Mouse (Mus musculus): Measurements from ENCODE around the gene Sun3.

The Sun3 gene

DNA sequence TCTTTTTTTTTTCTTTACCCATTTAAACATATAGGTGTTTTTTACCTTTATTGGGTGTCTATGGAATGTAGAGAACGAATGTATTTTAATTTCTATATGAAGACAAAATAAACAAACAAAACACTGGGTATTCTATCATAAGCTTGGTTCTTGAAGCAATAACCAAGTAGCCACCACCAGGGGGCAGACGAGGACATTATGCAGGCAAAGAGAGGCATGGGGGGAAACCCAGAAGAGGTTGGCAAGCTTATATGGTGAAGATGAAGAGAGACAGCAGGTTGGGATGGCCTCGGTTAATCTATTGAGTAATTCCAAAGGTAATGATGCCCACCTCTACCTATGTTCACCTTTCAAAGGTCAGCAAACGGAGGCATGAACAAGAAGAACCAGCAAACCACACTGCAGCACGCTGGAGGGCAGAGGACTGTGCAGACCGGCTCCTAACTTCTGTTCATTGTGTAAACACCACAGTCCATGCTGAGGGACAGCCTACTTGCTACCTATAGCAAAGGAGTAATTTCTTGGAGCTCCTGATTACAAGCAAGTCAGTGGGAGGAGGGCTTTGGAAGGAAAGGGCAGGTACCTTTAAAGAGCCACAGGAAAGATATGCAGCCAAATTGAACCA lies 65.4 kb downstream of the Sun3 start:
- peak; percentile 37 to 82 for DNase-seq (ENCODE audit: low spot score in 2 of 2)

GRCm38 (mm10) chr11:8978154-8978553 lies 70.6 kb downstream of the Sun3 start:
- no peak for DNase-seq (ENCODE audit: low spot score in 2 of 2)

- DNase-seq (ENCODE audit: low spot score in 2 of 2), result no peak
These were observed 75.6 kb downstream of the Sun3 start, which contains the start of gene Pkd1l1 for GRCm38 (mm10) chr11:8973166-8973565. Pkd1l1 (minus strand) TSS chr11:8973266.

DNA sequence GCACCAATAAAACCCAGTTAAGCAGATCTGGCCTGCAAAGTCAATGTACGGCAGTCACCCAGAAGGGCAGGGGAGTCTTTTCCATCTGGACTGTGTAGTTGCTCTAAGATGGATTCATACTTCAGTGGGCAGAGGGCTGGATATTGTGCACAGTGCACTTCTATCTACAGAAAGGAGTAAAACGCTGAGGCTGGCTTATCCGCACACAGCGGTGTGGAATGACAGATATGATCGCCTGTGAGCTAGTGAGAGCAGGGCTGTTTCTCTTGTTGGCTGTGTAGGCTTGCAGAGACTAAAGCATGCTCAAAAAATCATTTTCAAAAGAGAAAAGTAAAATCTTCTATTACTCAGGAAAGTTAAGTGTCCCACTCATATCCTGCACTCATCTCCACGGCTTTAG lies 76.7 kb downstream of the Sun3 start:
- DNase-seq (ENCODE audit: low spot score in 2 of 2), result no peak

DNA sequence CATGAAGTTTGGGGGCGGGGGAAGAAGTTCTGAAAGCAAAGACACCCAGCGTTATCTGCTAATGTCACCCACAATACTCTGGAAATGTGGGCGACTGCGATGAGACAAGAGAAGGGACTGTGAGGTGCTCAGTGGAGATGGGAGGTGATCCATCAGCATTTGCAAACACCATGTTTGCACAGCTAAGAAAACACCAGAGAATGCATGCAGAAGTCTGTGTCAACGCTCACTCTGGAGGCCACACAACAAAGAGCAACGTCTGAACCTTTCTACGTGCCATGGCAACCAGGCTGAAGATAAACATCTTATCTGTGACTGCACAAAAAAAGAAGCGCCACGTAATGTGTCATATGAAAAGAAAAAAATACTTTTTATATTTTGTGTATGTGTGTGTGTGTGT lies 78.3 kb downstream of the Sun3 start:
- no peak for DNase-seq (ENCODE audit: low spot score in 2 of 2)

DNA sequence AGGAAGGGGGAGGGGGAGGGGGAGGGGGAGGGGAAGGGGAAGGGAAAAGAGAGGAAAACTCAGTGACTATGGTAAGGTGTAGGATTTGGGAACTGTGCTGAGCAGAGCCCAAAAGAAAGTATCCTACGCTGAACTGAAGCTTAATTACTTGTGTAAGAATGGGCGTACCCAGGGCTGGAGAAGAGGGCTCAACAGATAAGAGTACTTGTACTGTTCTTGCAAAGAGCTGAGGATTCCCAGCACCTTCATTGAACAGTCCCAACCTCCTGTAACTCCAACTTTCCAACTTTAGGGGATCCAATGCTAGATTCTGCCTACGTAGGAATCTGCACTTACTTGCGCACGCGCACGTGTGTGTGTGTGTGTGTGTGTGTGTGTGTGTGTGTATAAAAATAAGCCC lies 80.7 kb downstream of the Sun3 start:
- no peak for DNase-seq (ENCODE audit: low spot score in 2 of 2)

Measured in urinary bladder, postnatal 4 days (tissue).